Mouse (Mus musculus) heart, embryonic 16.5 days (tissue): ENCODE measurements around the gene Apoh. TPM values are rescaled to one million over a fixed set of nuclear protein-coding genes. Genes with fewer than 3 reads are reported as not detected.

Experiments used
- ATAC-seq: fragments of 200-750 bp; cut with Nextera tagmentation; replicated peaks from 2 replicates; pipeline ENCODE4 v1.8.0; 2017; ENCODE audit warnings: moderate number of reproducible peaks; ENCODE audit not compliant: insufficient read depth, low FRiP score; ENCODE audit errors: extremely low read depth
- H3K27ac ChIP-seq: fragments of 300-500 bp; sonication (generic); 2 replicates; pipeline ENCODE4 v1.5.1; 2014; ENCODE audit warnings: mild to moderate bottlenecking, low read length, control low read depth, moderate library complexity
- H3K27me3 ChIP-seq: fragments of 300-500 bp; sonication (generic); 2 replicates; pipeline ENCODE4 v1.6.1; 2014; ENCODE audit warnings: low read length, mixed read lengths; ENCODE audit not compliant: control insufficient read depth, insufficient read depth
- H3K36me3 ChIP-seq: fragments of 300-500 bp; sonication (generic); 2 replicates; pipeline ENCODE4 v1.6.1; 2014; ENCODE audit not compliant: control insufficient read depth, insufficient read depth
- H3K4me1 ChIP-seq: fragments of 300-500 bp; sonication (generic); 2 replicates; pipeline ENCODE4 v1.6.1; 2014; ENCODE audit warnings: low read length, mixed read lengths; ENCODE audit not compliant: control insufficient read depth, insufficient read depth
- H3K4me2 ChIP-seq: fragments of 300-500 bp; sonication (generic); 2 replicates; pipeline ENCODE4 v1.6.1; 2014; ENCODE audit warnings: low read depth, mild to moderate bottlenecking, control low read depth, low read length
- H3K4me3 ChIP-seq: fragments of 300-500 bp; sonication (generic); 2 replicates; pipeline ENCODE4 v1.5.1; 2014; ENCODE audit warnings: mild to moderate bottlenecking, control low read depth, low read length
- H3K9ac ChIP-seq: fragments of 300-500 bp; sonication (generic); 2 replicates; pipeline ENCODE4 v1.6.1; 2014; ENCODE audit warnings: low read length, control low read depth
- H3K9me3 ChIP-seq: fragments of 300-500 bp; sonication (generic); replicated peaks from 2 replicates; pipeline ENCODE4 v1.6.1; 2016; ENCODE audit warnings: low read length; ENCODE audit not compliant: control insufficient read depth
- WGBS: fragments of 180-500 bp; shearing (Covaris S2); extraction: QIAGEN DNeasy Blood & Tissue Kit; methylation state at CpG from one replicate; pipeline ENCODE4 v1.1.7; 2014; 5-methylcytosine and 5-hydroxymethylcytosine counted together
- polyA plus RNA-seq: library from polyadenylated mRNA; unstranded; fragments of >200 nt; fragmentation: Nextera tagmentation; extraction: Ambion mirVana; gene quantifications from 2 replicates; pipeline ENCODE4 v1.2.1, GENCODE M21; 2015

Gene Apoh
- polyA plus RNA-seq, 1 experiment from 2014 or later, result 0.66 TPM

DNA sequence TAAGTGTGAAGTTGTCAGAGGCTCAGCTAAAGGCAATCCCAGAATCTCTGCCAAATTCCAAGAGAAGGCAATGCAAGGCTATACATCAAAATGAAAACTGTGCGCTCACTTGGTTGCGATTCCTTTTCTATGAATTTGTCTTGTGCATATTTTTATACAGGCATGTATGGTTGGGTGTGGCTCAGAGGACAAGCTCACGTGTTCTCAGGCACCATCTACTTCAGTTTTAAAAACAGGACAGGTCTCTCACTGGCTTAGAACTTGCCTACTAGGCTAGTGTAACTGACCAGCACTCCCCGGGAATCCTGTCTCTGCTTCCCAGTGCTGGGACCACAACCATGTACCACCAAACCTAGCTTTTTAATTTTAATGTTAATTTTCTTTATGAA lies 35.2 kb downstream of the Apoh start:
- Histone ChIP-seq H3K36me3 (no peaks in the 10 kb centered on the region), H3K9ac (no peak overlapping the region), H3K9me3 (no peaks in the 10 kb centered on the region), H3K4me1 (0 out of 2 replicates have a peak, but pooled peaks cover 3% of the 10 kb centered on the region), H3K27me3 (no peaks in the 10 kb centered on the region), H3K27ac (no peak overlapping the region), H3K4me2 (no peak overlapping the region), H3K4me3 (no peak overlapping the region)
- ATAC-seq, result no peak
- WGBS, result 61% methylated on average over 4 of the region's 4 CpGs

DNA sequence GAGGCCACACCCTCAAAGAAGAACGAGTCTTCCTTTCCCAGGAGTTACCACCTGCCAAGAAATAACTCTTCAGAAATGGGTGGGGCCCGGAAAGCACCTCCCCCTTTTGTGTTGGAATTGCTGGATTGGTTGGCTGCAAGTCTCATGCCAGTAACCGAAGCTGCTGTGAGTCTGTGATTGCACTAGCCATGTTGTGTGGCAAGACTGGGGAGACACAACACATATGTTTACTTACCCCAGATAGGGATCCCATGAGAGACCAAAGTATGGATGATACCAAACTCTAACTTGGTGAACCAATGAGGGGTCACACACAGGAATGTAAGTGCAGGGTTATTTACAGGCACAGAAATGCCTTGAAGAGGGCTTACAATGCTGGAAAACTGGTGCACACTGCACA lies 39.5 kb downstream of the Apoh start:
- H3K9ac ChIP-seq, result no peak overlapping the region

DNA sequence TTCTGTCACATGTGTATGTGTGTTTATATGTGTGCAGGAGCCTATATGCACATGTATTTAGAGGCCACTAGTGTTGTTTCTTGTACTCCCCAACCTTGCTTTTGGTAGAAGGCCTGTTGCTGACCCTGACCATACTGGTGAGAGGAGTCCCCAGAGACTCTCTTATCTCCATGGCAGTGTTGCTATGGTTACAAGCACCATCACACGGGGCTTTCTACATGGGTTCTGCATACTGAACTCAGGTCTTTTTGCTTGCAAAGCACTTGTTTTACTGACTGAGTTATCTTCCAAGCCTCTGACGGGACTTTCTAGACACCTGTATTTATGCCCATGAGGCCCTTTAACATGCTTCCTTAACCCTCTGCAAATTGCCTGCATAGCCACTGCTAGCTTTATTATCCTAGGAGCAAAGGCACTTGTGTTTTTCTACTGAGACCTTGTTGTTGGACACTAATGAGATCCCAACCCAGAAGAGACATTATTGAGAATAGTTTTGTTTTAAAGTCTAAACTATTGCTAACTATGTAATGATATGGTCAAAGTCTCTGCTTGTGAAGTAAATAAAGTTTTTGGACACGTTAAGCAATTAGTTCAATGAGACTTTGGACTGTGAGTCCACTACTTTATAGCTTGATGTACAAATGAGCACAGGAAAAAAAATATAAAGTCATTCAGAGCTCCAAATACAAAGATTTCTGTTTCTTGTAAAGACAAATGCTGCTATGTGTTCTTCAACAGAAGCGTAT lies 41.9 kb downstream of the Apoh start:
- Histone ChIP-seq H3K4me1 (no peaks in the 10 kb centered on the region), H3K4me2 (no peak overlapping the region), H3K27ac (no peak overlapping the region), H3K9me3 (no peaks in the 10 kb centered on the region), H3K9ac (no peak overlapping the region), H3K36me3 (no peaks in the 10 kb centered on the region), H3K27me3 (no peaks in the 10 kb centered on the region), H3K4me3 (no peak overlapping the region)
- ATAC-seq, result no peak
- WGBS, result 53% methylated on average over 4 of the region's 4 CpGs

More for the DNA sequence above, 39.5 kb downstream of the Apoh start:
- H3K4me2 ChIP-seq, result no peak overlapping the region
- no peaks in the 10 kb centered on the region for H3K27me3 ChIP-seq
- no peak overlapping the region for H3K27ac ChIP-seq
- H3K9me3 ChIP-seq, result no peaks in the 10 kb centered on the region
- WGBS, result 74% methylated on average over 3 of the region's 3 CpGs
- H3K4me3 ChIP-seq, result no peak overlapping the region
- H3K4me1 ChIP-seq, result 0 out of 2 replicates have a peak, but pooled peaks cover 3% of the 10 kb centered on the region
- H3K36me3 ChIP-seq, result no peaks in the 10 kb centered on the region
- ATAC-seq, result no peak

DNA sequence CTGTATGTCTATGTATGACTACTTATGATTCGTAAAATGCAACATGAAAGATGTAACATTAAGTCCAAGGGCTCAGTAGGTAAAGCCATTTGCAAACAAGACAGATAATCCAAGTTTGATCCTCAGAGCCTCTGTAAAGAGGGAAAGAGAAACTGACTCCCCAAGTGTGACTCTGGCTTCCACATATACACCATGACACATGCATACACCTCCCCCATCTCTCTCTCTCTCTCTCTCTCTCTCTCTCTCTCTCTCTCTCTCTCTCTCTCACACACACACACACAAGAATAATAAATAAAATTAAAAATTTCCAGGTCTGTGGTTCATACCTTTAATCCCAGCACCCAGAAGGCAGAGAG lies 42.5 kb downstream of the Apoh start:
- Histone ChIP-seq H3K4me1 (no peaks in the 10 kb centered on the region), H3K9me3 (no peaks in the 10 kb centered on the region), H3K27ac (no peak overlapping the region), H3K27me3 (no peaks in the 10 kb centered on the region), H3K4me3 (no peak overlapping the region), H3K36me3 (no peaks in the 10 kb centered on the region), H3K9ac (no peak overlapping the region), H3K4me2 (no peak overlapping the region)
- no peak for ATAC-seq
- 95% methylated on average over 1 of the region's 1 CpGs for WGBS

DNA sequence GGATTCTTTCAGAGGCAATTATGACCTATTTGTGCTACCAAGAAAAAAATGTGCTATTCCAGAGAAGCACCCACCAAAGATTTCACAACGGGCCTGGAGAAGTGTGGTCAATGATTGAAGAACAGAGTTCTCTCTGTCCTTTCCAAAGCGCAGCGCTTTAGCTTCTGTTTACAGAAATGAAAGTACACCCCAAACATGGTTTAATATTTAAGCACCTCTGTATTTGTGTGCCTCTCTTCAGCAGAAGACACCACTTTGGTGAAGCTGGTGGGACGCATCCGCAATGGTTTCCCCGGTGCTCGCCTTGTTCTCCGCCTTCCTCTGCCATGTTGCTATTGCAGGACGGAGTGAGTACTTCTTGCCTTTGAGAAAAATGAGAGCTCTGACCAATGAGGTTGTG lies 51.9 kb downstream of the Apoh start:
- H3K27ac ChIP-seq, result no peak overlapping the region
- H3K9ac ChIP-seq, result no peak overlapping the region
- no peaks in the 10 kb centered on the region for H3K9me3 ChIP-seq
- no peak overlapping the region for H3K4me2 ChIP-seq
- H3K4me3 ChIP-seq, result no peak overlapping the region
- WGBS, result 90% methylated on average over 9 of the region's 9 CpGs
- no peaks in the 10 kb centered on the region for H3K4me1 ChIP-seq
- H3K36me3 ChIP-seq, result no peaks in the 10 kb centered on the region
- H3K27me3 ChIP-seq, result no peaks in the 10 kb centered on the region
- no peak for ATAC-seq

DNA sequence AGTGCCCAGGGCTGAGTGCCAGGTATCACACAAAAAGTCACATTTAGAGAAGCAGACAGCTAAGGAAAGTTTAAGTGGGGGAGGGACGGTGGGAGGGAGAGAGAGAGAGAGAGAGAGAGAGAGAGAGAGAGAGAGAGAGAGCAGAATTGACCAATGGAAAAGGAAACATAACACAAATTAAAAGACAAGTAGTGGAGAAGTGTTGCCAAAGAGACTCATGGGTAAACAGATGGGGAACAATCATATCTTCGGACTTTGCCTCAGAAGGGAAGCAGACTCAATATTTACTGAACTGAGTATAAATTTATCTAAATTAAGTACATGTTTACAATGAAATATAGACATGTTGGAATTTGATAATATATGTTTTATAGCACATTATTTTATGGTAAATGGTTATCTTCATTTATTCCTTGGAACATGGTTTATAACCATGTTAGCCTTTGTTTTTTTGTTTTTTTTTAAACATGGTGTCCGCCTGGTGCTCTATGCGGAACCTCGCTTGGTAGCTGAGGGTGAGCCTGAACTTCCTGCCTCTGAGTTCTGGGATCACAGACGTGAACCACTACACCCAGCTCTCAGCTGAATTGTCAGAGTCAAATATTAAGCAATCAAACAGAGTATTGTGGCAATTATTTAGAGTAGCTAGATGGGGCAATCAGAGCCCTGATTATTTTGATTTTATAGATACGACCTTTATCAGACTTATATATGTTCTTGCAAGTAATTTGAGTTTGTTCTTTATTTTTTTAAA lies 53.1 kb downstream of the Apoh start:
- Histone ChIP-seq H3K27me3 (no peaks in the 10 kb centered on the region), H3K9me3 (no peaks in the 10 kb centered on the region), H3K4me2 (no peak overlapping the region), H3K9ac (no peak overlapping the region), H3K36me3 (no peaks in the 10 kb centered on the region), H3K27ac (no peak overlapping the region), H3K4me1 (no peaks in the 10 kb centered on the region), H3K4me3 (no peak overlapping the region)
- 76% methylated on average over 7 of the region's 7 CpGs for WGBS
- ATAC-seq, result no peak

DNA sequence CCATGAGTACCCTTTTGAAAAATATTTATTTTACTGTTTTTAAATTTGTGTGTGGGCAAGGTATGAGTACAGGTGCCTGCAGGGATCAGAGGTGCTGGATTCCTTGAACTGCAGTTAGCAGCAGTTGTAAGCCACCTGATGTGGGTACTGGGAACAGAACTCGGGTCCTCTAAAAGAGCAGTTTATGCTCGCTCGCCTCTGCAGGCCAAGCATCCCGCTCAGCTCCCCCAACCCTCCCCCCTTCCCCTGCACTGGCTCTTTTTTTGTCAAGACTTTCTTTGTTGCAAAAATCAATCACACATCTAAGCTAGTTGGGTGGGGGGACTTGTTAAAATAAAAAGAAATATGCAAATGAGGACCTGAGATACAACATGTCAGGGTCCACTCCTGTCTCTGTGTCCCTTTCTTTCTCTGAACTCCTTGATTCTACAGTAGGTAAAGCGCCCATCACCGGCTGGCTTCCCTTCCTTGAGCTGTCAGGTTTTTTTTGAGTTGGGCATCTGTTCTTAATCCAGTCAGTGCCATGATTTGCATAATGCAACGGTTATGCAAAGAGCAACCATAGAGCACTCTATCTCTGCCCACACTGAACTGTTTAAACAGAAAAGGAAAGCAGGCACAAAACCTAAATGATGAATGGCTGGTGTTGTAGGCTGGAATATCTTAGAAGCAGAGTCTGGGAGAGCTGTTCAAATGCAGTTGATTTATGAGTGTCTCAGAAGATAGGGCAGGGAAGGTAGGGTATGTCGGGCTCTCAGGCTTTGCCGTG lies 66.9 kb downstream of the Apoh start:
- H3K27me3 ChIP-seq, result no peaks in the 10 kb centered on the region; the same call in 1 of the 2 replicates
- no peak overlapping the region for H3K9ac ChIP-seq
- H3K9me3 ChIP-seq, result no peaks in the 10 kb centered on the region
- H3K4me3 ChIP-seq, result no peak overlapping the region
- no peak overlapping the region for H3K4me2 ChIP-seq
- H3K36me3 ChIP-seq, result no peaks in the 10 kb centered on the region
- ATAC-seq, result no peak
- H3K27ac ChIP-seq, result no peak overlapping the region
- WGBS, result 80% methylated on average over 7 of the region's 9 CpGs
- H3K4me1 ChIP-seq, result no peaks in the 10 kb centered on the region

DNA sequence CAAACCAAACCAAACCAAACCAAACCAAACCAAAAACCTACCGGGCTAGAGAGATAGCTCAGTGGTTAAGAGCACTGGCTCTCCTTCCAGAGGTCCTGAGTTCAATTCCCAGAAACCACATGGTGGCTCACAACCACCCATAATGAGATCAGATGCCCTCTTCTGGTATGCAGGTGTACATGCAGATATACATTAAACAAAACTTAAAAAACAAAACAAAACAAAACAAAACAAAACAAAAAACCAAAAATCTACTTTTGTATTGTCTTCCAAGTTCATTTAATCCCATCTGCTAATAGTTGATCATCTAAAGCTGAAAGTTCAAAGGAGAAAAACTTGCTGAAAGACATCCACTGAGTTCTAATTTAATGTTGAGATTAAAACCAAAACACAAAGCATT lies 73.2 kb downstream of the Apoh start:
- Histone ChIP-seq H3K36me3 (no peaks in the 10 kb centered on the region), H3K4me2 (no peak overlapping the region), H3K4me3 (no peak overlapping the region), H3K4me1 (no peaks in the 10 kb centered on the region), H3K27me3 (no peaks in the 10 kb centered on the region; the same call in 1 of the 2 replicates), H3K9me3 (no peaks in the 10 kb centered on the region), H3K27ac (no peak overlapping the region), H3K9ac (no peak overlapping the region)
- no peak for ATAC-seq
- WGBS, result 93% methylated on average over 1 of the region's 1 CpGs

DNA sequence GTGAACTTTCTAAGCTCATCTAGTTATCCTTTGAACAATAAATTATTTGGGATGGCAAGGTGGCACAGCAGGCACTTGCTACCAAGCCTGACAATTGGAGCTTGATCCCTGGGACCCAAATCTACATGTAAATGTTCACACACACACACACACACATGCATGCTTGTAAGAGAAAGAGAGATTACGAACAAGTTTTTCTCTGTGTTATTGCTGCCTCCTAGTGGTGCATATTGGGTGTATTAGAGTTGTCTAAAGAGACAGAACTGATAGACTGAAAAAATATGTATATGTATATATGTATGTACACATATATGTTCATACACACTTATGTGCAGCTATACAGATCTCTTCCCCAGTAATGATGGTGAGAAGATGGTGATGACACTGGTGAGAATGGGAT lies 75.4 kb downstream of the Apoh start:
- no peak overlapping the region for H3K27ac ChIP-seq
- H3K9ac ChIP-seq, result no peak overlapping the region
- H3K27me3 ChIP-seq, result no peaks in the 10 kb centered on the region; the same call in 1 of the 2 replicates
- no peaks in the 10 kb centered on the region for H3K4me1 ChIP-seq
- ATAC-seq, result no peak
- 19% methylated on average over 1 of the region's 1 CpGs for WGBS
- no peaks in the 10 kb centered on the region for H3K36me3 ChIP-seq
- no peak overlapping the region for H3K4me3 ChIP-seq
- no peak overlapping the region for H3K4me2 ChIP-seq
- no peaks in the 10 kb centered on the region for H3K9me3 ChIP-seq
